Mouse (Mus musculus): ENCODE measurements around the gene Tmem191c. TPM values are rescaled to one million over a fixed set of nuclear protein-coding genes. Genes with fewer than 3 reads are reported as not detected.

The Tmem191c gene
- polyA plus RNA-seq, 1 experiment = 35.5 TPM

DNA sequence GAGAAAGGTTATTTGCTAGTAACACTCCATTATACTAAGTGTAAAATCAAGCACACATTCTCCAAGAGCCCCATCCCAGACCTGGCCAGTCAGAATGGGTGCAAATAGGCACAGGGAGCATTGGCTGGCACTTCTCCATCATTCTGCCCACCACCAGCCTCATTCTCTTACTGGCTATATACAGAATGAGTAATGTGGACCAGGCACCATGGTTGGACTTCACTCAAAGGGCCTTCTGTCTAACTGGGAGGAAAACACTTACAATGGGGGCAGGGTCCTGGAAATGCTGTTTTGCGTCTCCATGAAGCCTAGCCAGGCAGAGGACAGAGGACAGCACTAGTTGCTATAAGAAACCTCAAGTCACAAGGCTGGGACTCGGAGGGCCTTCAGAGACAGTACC, 50.2 kb downstream of the Tmem191c start:
- H3K4me1 ChIP-seq (ENCODE audit: control insufficient read depth, insufficient read depth, low read length) = no peaks in the 10 kb centered on the region
- no peak overlapping the region for H3K4me3 ChIP-seq (replicated peaks; ENCODE audit: control insufficient read depth, low read depth, low read length)
- TF ChIP-seq POLR2A (IDR thresholded peaks at IDR 0.05; ENCODE audit: borderline replicate concordance, control insufficient read depth, low read depth, low read length) (no peak), CTCF (IDR thresholded peaks at IDR 0.05; ENCODE audit: control insufficient read depth, insufficient read depth, low read length) (no peak)
- no peak overlapping the region for H3K27ac ChIP-seq (ENCODE audit: control insufficient read depth, insufficient read depth, low read depth, low read length, poor library complexity)
- WGBS = 83% methylated on average over 2 of the region's 2 CpGs

DNA sequence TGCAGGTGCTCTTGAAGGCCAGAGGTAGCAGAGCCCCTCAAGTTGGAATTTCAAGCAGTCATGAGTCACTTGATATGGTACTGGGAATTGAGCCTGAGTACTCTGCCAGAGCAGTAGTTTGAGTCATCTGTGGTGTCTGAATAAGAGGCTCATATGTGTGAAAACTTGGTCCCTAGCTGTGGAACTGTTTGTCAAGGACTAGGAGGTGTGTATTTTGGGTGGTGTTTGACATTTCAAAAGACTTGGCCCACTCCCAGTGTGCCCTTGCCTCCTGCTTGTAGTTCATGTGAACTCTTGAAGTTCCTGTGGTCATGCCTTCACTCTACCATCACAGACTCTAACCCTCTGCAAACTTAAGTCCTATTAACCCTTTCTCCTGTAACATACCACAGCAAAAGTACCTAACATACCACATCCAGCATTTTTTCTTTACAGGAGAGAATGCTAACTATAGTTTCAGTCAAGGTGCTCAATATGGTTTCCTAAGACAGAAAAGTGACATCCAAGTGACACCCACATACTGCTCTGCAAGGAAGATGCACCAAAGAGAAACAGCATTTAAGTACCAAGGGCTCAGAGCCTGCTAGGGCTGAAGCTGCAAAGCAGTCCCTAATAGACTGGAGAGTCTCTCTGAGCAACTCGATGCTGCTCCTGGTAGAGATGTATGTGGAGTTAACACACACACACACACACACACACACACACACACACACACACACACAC, 54.1 kb downstream of the Tmem191c start:
- no peak for TF ChIP-seq POLR2A (IDR thresholded peaks at IDR 0.05; ENCODE audit: borderline replicate concordance, control insufficient read depth, low read depth, low read length)
- TF ChIP-seq CTCF (IDR thresholded peaks at IDR 0.05; ENCODE audit: control insufficient read depth, insufficient read depth, low read length) = no peak
- no peak overlapping the region for H3K27ac ChIP-seq (ENCODE audit: control insufficient read depth, insufficient read depth, low read depth, low read length, poor library complexity)
- H3K4me3 ChIP-seq (replicated peaks; ENCODE audit: control insufficient read depth, low read depth, low read length) = no peak overlapping the region
- H3K4me1 ChIP-seq (ENCODE audit: control insufficient read depth, insufficient read depth, low read length) = no peaks in the 10 kb centered on the region
- WGBS = 80% methylated on average over 1 of the region's 1 CpGs

DNA sequence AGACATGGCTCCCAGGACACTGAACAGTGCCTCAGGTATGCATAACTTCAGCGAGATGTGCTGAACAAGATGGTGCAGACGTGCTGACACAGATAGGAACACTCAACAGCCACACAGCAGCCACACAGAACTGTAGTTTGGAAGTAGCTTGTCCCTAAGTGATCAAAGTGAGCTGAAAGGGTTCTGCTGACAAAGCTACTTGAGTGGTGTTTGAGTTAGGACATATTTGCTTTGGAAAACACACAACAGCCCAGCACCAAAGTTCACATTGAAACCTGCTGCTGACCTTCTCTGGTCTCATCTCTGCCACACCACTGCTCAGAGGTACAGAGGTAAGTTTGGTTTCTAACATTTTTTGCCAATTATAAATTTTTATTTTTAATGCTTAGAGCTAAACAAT, 55.2 kb downstream of the Tmem191c start, which contains the start of gene Serpind1:
Gene Serpind1, plus strand, starts transcription at position 256 of the 400 bp plus-strand sequence.
- Histone ChIP-seq H3K4me3 (replicated peaks; ENCODE audit: control insufficient read depth, low read depth, low read length) (no peak within 1 kb of the TSS), H3K27ac (ENCODE audit: control insufficient read depth, insufficient read depth, low read depth, low read length, poor library complexity) (no peak within 1 kb of the TSS), H3K4me1 (ENCODE audit: control insufficient read depth, insufficient read depth, low read length) (no peaks in the 10 kb centered on the region)
- TF ChIP-seq CTCF (IDR thresholded peaks at IDR 0.05; ENCODE audit: control insufficient read depth, insufficient read depth, low read length) = no peak
- no peak for TF ChIP-seq POLR2A (IDR thresholded peaks at IDR 0.05; ENCODE audit: borderline replicate concordance, control insufficient read depth, low read depth, low read length)
- 78% methylated on average over 2 of the region's 2 CpGs for WGBS

DNA sequence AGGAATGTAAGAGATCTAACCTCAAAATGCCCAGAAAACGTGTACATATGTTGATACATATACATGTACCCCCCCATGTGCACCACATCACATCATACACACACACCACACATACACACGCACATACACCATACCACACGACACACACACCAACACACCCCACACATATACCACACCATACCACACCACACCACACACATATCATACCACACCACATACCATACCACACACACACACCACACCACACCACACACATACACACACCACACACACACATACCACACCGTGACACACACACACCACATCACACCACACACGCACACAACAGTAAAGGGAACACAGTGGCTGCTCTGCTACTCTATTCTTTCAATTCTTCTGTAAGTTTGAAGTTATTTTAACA, 56.0 kb downstream of the Tmem191c start:
- Histone ChIP-seq H3K4me1 (ENCODE audit: control insufficient read depth, insufficient read depth, low read length) (no peaks in the 10 kb centered on the region), H3K27ac (ENCODE audit: control insufficient read depth, insufficient read depth, low read depth, low read length, poor library complexity) (no peak overlapping the region), H3K4me3 (replicated peaks; ENCODE audit: control insufficient read depth, low read depth, low read length) (no peak overlapping the region)
- TF ChIP-seq CTCF (IDR thresholded peaks at IDR 0.05; ENCODE audit: control insufficient read depth, insufficient read depth, low read length) = no peak
- TF ChIP-seq POLR2A (IDR thresholded peaks at IDR 0.05; ENCODE audit: borderline replicate concordance, control insufficient read depth, low read depth, low read length) = no peak
- 85% methylated on average over 5 of the region's 5 CpGs for WGBS

Other genes with a start within 250 kb of the Tmem191c start
- gene Ypel1, start 206.4 kb upstream of the Tmem191c start, polyA plus RNA-seq (2011; ENCODE audit: insufficient read depth, insufficient read length, low replicate concordance, missing spikeins) = 1.4 TPM in 1 of 2 replicates, not detected in the other
- gene Ppil2, start 164.8 kb upstream of the Tmem191c start, polyA plus RNA-seq (2011; ENCODE audit: insufficient read depth, insufficient read length, low replicate concordance, missing spikeins) = 54.0 and 99.6 TPM in 2 replicates
- gene 2610318N02Rik, start 150.9 kb upstream of the Tmem191c start, polyA plus RNA-seq (2011; ENCODE audit: insufficient read depth, insufficient read length, low replicate concordance, missing spikeins) = 15.1 and 23.6 TPM in 2 replicates
- 10.8 and 28.0 TPM in 2 replicates for gene Sdf2l1, start 143.7 kb upstream of the Tmem191c start, polyA plus RNA-seq (2011; ENCODE audit: insufficient read depth, insufficient read length, low replicate concordance, missing spikeins)
- 2.9 and 5.4 TPM in 2 replicates for gene Ydjc, start 131.5 kb upstream of the Tmem191c start, polyA plus RNA-seq (2011; ENCODE audit: insufficient read depth, insufficient read length, low replicate concordance, missing spikeins)
- 0.61 and 1.8 TPM in 2 replicates for gene Ccdc116, start 128.8 kb upstream of the Tmem191c start, polyA plus RNA-seq (2011; ENCODE audit: insufficient read depth, insufficient read length, low replicate concordance, missing spikeins)
- gene Ube2l3, start 73.4 kb upstream of the Tmem191c start, polyA plus RNA-seq (2011; ENCODE audit: insufficient read depth, insufficient read length, low replicate concordance, missing spikeins) = 70.5 and 97.7 TPM in 2 replicates
- gene Rimbp3, start 67.5 kb upstream of the Tmem191c start, polyA plus RNA-seq (2011; ENCODE audit: insufficient read depth, insufficient read length, low replicate concordance, missing spikeins) = not detected in 2 replicates
- 1.2 and 3.5 TPM in 2 replicates for gene Hic2, start 42.5 kb upstream of the Tmem191c start, polyA plus RNA-seq (2011; ENCODE audit: insufficient read depth, insufficient read length, low replicate concordance, missing spikeins)
- gene Serpind1, start 55.3 kb downstream of the Tmem191c start, polyA plus RNA-seq (2011; ENCODE audit: insufficient read depth, insufficient read length, low replicate concordance, missing spikeins) = 0.63 and 2.3 TPM in 2 replicates
- gene Snap29, start 129.9 kb downstream of the Tmem191c start, polyA plus RNA-seq (2011; ENCODE audit: insufficient read depth, insufficient read length, low replicate concordance, missing spikeins) = 7.7 and 14.5 TPM in 2 replicates
- 26.4 and 46.1 TPM in 2 replicates for gene Pi4ka, start 130.2 kb downstream of the Tmem191c start, polyA plus RNA-seq (2011; ENCODE audit: insufficient read depth, insufficient read length, low replicate concordance, missing spikeins)
- 10.5 and 18.7 TPM in 2 replicates for gene Crkl, start 175.9 kb downstream of the Tmem191c start, polyA plus RNA-seq (2011; ENCODE audit: insufficient read depth, insufficient read length, low replicate concordance, missing spikeins)
- gene Aifm3, start 213.5 kb downstream of the Tmem191c start, polyA plus RNA-seq (2011; ENCODE audit: insufficient read depth, insufficient read length, low replicate concordance, missing spikeins) = not detected in 2 replicates
- gene Lztr1, start 232.6 kb downstream of the Tmem191c start, polyA plus RNA-seq (2011; ENCODE audit: insufficient read depth, insufficient read length, low replicate concordance, missing spikeins) = 22.2 and 40.6 TPM in 2 replicates